Mouse (Mus musculus): Measurements from ENCODE around the gene Adprh.

Adprh gene

GRCm38 (mm10) chr16:38454533-38455254, 2.2 kb upstream of the Adprh start:
- POLR2A ChIA-PET: interaction anchor here (0.6 to 25.5 kb wide), 18 partner anchors 7 to 453 kb away, joined by 3 to 500 read pairs (median 4); partner anchors contain the start of genes Adprh (in 1 of the 4), Cd80 (in 1 of the 4) and Maats1 (in 1 of the 4)
- CTCF ChIA-PET: interaction anchor here in 2 of 4 experiments (0.8 to 1.4 kb wide), 4 partner anchors 52 to 148 kb away, joined by 3 to 4 read pairs (median 4); no protein-coding TSS in a partner anchor

DNA sequence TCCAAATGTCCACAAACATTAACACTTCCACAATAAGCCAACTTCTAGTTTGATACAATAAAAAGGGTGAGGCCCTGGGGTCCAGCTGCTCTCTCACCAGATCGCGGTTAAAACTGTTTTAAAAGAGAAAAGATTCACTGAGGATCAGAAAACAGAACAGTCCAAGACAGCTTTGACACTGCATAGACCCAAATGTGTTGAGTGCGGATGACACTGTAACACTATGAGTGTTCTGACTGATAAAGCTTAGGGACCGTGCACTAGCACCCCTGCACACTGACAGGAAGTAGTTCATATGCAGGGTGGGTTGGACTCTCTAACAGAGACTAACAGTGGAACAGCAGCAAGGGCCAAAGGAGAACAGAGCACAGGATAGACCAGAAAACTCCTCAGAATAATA, 1.4 kb upstream of the Adprh start:
- ChIA-PET POLR2A (interaction anchor here (0.5 to 25.5 kb wide), 15 partner anchors 6 to 766 kb away, joined by 3 to 500 read pairs (median 5); partner anchors contain the start of genes Adprh (in 1 of the 4), Cd80 (in 1 of the 4) and Pla1a (in 1 of the 4)), CTCF (interaction anchor here in 1 of 4 experiments (1.3 kb wide), 1 partner anchor 52 kb away, joined by 4 read pairs; no protein-coding TSS in a partner anchor)

GRCm38 (mm10) chr16:38453203-38453553, 675 bp upstream of the Adprh start:
- ChIA-PET POLR2A (interaction anchor here (0.5 to 25.5 kb wide), 30 partner anchors 5 to 204 kb away, joined by 3 to 500 read pairs (median 5); partner anchors contain the start of genes Cox17 (in 2 of the 4), Gm21987 (in 2 of the 4), Adprh (in 1 of the 4) and Cd80 (in 1 of the 4)), CTCF (interaction anchor here in 1 of 4 experiments (0.7 kb wide), 1 partner anchor 30 kb away, joined by 3 read pairs; no protein-coding TSS in a partner anchor)

DNA sequence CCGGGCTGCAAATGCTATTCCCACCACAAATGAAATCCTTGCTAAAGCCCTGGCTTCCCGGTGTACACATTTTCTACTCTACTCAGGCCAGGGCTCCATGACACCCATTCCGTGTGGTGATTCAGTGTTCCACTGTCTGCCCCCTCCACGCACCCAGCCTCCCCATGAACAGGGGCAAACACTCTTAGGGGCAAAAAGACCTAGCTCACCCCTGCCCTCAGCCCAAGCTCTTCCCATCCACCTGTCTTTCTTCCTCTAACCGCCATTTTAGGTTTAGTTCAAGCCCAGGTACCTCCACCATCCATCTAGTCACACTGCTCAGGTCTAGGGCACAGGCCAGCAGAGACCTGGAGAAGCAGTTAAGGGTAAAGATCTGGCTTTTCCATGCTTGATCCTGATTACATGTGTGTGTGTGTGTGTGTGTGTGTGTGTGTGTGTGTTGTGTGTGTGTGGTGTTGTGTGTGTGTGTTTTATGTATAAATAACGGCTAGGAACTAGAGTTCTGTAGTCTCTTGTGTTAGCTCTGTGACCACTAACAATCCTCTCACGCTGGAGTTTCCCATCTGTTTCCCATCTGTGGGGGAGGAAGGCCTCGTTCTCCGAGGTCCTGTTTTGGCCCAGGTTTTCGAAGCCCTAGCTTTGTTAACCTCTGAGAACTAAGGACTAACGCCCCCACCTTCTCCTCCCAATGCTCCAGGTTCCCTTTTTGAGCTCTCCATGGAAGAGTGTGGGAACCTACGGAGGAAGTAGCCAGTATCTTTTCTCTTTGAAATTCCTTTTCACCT, 890 bp downstream of the Adprh start:
- ChIA-PET CTCF (interaction anchor here in 1 of 4 experiments (1.1 kb wide), 1 partner anchor 130 kb away, joined by 3 read pairs; no protein-coding TSS in a partner anchor), POLR2A (interaction anchor here (0.5 to 25.5 kb wide), 52 partner anchors 4 to 1274 kb away, joined by 3 to 500 read pairs (median 4); partner anchors contain the start of genes Timmdc1 (in 2 of the 4), Adprh (in 1 of the 4), Cd80 (in 1 of the 4) and Cox17 (in 1 of the 4))

DNA sequence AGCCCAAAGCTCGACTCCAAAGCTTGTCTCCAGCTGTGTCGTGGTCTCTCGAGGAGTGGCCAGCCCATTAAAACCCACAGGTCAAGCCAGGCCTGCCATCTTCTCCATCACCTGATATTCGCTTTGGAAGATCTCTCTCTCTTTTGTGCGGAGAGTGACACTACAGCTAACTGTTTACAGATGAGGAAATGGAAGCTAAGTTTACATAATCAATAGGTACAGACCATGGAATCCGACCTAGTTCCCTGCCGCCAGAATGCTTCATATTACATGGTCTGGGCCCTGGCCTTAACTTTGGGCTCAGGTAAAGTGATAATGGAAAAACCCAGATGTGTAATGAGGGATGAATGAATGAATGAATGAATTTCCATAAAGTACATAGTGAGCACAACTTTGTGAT, 1.8 kb downstream of the Adprh start:
- CTCF ChIA-PET: interaction anchor here in 2 of 4 experiments (0.6 to 1.2 kb wide), 3 partner anchors 26 to 104 kb away, joined by 3 to 8 read pairs (median 3); partner anchors contain the start of genes Cox17 (in 1 of the 2) and Gm21987 (in 1 of the 2)
- POLR2A ChIA-PET: interaction anchor here in 3 of 4 experiments (0.9 to 25.5 kb wide), 14 partner anchors 3 to 135 kb away, joined by 3 to 500 read pairs (median 4); partner anchors contain the start of genes Adprh (in 1 of the 3), Cd80 (in 1 of the 3) and Timmdc1 (in 1 of the 3)

- POLR2A ChIA-PET: interaction anchor here in 1 of 4 experiments (0.6 to 25.5 kb wide), 6 partner anchors 14 to 127 kb away, joined by 3 to 500 read pairs (median 4); partner anchors contain the start of genes Adprh and Cd80
Observed at GRCm38 (mm10) chr16:38448458-38448857, 4.0 kb downstream of the Adprh start.

GRCm38 (mm10) chr16:38447366-38447765, 5.1 kb downstream of the Adprh start:
- ChIA-PET POLR2A (interaction anchor here (0.7 to 25.5 kb wide), 37 partner anchors 9 to 792 kb away, joined by 3 to 500 read pairs (median 6); partner anchors contain the start of genes Cox17 (in 3 of the 4), Gm21987 (in 3 of the 4), Pla1a (in 2 of the 4) and Adprh (in 1 of the 4)), CTCF (no interaction called here)

More at GRCm38 (mm10) chr16:38448458-38448857, 4.0 kb downstream of the Adprh start:
- CTCF ChIA-PET: no interaction called here

GRCm38 (mm10) chr16:38446141-38446540, 6.4 kb downstream of the Adprh start:
- ChIA-PET CTCF (interaction anchor here in 3 of 4 experiments (0.6 to 0.9 kb wide), 3 partner anchors 37 to 156 kb away, joined by 3 read pairs; no protein-coding TSS in a partner anchor), POLR2A (interaction anchor here (0.6 to 25.5 kb wide), 74 partner anchors 8 to 1586 kb away, joined by 3 to 500 read pairs (median 4); partner anchors contain the start of genes Cox17 (in 3 of the 4), Gm21987 (in 3 of the 4), Pla1a (in 3 of the 4) and Cd80 (in 2 of the 4))

GRCm38 (mm10) chr16:38445576-38445975, 6.9 kb downstream of the Adprh start:
- ChIA-PET POLR2A (interaction anchor here (0.6 to 25.5 kb wide), 64 partner anchors 8 to 357 kb away, joined by 3 to 500 read pairs (median 5); partner anchors contain the start of genes Cox17 (in 3 of the 4), Gm21987 (in 3 of the 4), Pla1a (in 3 of the 4) and Cd80 (in 2 of the 4)), CTCF (interaction anchor here (0.6 to 0.9 kb wide), 4 partner anchors 38 to 156 kb away, joined by 3 to 6 read pairs (median 3); no protein-coding TSS in a partner anchor)

GRCm38 (mm10) chr16:38445046-38445445, 7.5 kb downstream of the Adprh start:
- ChIA-PET POLR2A (interaction anchor here (0.5 to 25.5 kb wide), 53 partner anchors 8 to 356 kb away, joined by 3 to 500 read pairs (median 6); partner anchors contain the start of genes Cox17 (in 3 of the 4), Gm21987 (in 3 of the 4), Cd80 (in 2 of the 4) and Gsk3b (in 2 of the 4)), CTCF (interaction anchor here in 1 of 4 experiments (0.6 kb wide), 1 partner anchor 37 kb away, joined by 6 read pairs; no protein-coding TSS in a partner anchor)

GRCm38 (mm10) chr16:38443721-38444464, 8.6 kb downstream of the Adprh start:
- ChIA-PET POLR2A (interaction anchor here in 3 of 4 experiments (0.6 to 25.5 kb wide), 27 partner anchors 8 to 114 kb away, joined by 3 to 500 read pairs (median 7); partner anchors contain the start of genes Adprh (in 3 of the 3), Pla1a (in 2 of the 3), Cd80 (in 1 of the 3) and Maats1 (in 1 of the 3)), CTCF (no interaction called here)

GRCm38 (mm10) chr16:38442216-38442615, 10.3 kb downstream of the Adprh start:
- ChIA-PET CTCF (no interaction called here), POLR2A (interaction anchor here in 3 of 4 experiments (0.7 to 25.5 kb wide), 33 partner anchors 8 to 110 kb away, joined by 3 to 500 read pairs (median 6); partner anchors contain the start of genes Adprh (in 3 of the 3), Pla1a (in 2 of the 3), Cd80 (in 1 of the 3) and Maats1 (in 1 of the 3))

GRCm38 (mm10) chr16:38441611-38442010, 10.9 kb downstream of the Adprh start:
- CTCF ChIA-PET: interaction anchor here in 2 of 4 experiments (0.5 to 0.6 kb wide), 2 partner anchors 81 to 790 kb away, joined by 4 to 7 read pairs; no protein-coding TSS in a partner anchor
- POLR2A ChIA-PET: interaction anchor here in 3 of 4 experiments (0.6 to 25.5 kb wide), 29 partner anchors 8 to 110 kb away, joined by 3 to 500 read pairs (median 7); partner anchors contain the start of genes Adprh (in 3 of the 3), Pla1a (in 2 of the 3), Cd80 (in 1 of the 3) and Timmdc1 (in 1 of the 3)

GRCm38 (mm10) chr16:38440403-38440802, 12.1 kb downstream of the Adprh start:
- CTCF ChIA-PET: no interaction called here
- POLR2A ChIA-PET: interaction anchor here in 3 of 4 experiments (1.0 to 25.5 kb wide), 6 partner anchors 9 to 46 kb away, joined by 3 to 500 read pairs (median 19); partner anchors contain the start of genes Adprh (in 2 of the 3) and Cd80 (in 1 of the 3)

DNA sequence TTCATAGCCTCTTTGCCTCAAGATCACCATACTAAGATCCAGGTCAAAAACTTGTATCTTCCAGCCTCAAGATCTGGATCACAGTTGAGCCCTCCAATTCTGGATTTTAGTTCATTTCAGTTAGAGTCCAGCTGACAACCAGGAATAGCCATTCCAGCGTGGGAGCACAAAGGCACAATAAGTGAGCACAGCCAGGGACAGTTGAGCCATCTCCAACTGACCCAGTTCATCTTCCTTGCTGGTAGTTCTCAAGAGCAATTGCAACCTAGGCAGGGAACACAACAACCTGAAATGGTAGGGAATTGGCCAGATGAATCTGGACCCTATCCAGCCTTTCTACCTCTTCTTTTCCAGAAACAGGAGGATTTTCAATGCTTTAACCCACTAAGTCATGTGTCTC, 13.3 kb downstream of the Adprh start:
- POLR2A ChIA-PET: interaction anchor here in 3 of 4 experiments (0.6 to 25.5 kb wide), 7 partner anchors 11 to 1926 kb away, joined by 3 to 500 read pairs (median 4); partner anchors contain the start of genes Adprh (in 1 of the 3) and Cd80 (in 1 of the 3)
- CTCF ChIA-PET: no interaction called here

- ChIA-PET CTCF (no interaction called here), POLR2A (interaction anchor here in 3 of 4 experiments (0.6 to 3.8 kb wide), 15 partner anchors 8 to 58 kb away, joined by 3 to 39 read pairs (median 12); partner anchors contain the start of gene Adprh (in 1 of the 3))
Observed at GRCm38 (mm10) chr16:38434295-38434795, 18.2 kb downstream of the Adprh start.

Data from embryonic stem cell, embryonic (primary cell).